Mouse (Mus musculus) limb, embryonic 11.5 days (tissue): ENCODE results near the gene Ipo9. TPM values are rescaled to one million over a fixed set of nuclear protein-coding genes. Genes with fewer than 3 reads are reported as not detected.
"Not testable (repeated sequence)": the region's sequence is repeated elsewhere in the genome, so short reads cannot be mapped to it uniquely, and the experiment has no call there.

Experiments
- ATAC-seq: fragments of 200-750 bp; cut with Nextera tagmentation; 2 replicates; pipeline ENCODE4 v1.8.0; 2017; ENCODE audit warnings: low read depth; ENCODE audit not compliant: insufficient number of reproducible peaks, low FRiP score, low TSS enrichment
- DNase-seq: peaks from one replicate; pipeline ENCODE4 v3.0.0-alpha.2; 2015; ENCODE audit warnings: low spot score
- H3K27ac ChIP-seq: fragments of 300-500 bp; sonication (generic); replicated peaks from 2 replicates; pipeline ENCODE4 v1.5.1; 2014; ENCODE audit warnings: low read depth, mild to moderate bottlenecking, low read length
- H3K27me3 ChIP-seq: fragments of 300-500 bp; sonication (generic); 2 replicates; pipeline ENCODE4 v1.6.1; 2014; ENCODE audit warnings: mild to moderate bottlenecking, low read length, mixed read lengths; ENCODE audit not compliant: control insufficient read depth, insufficient read depth
- H3K36me3 ChIP-seq: fragments of 300-500 bp; sonication (generic); 2 replicates; pipeline ENCODE4 v1.6.1; 2014; ENCODE audit warnings: mild to moderate bottlenecking, low read length, moderate library complexity, mixed read lengths; ENCODE audit not compliant: control insufficient read depth, insufficient read depth
- H3K4me1 ChIP-seq: fragments of 300-500 bp; sonication (generic); 2 replicates; pipeline ENCODE4 v1.6.1; 2014; ENCODE audit warnings: low read length, mixed read lengths; ENCODE audit not compliant: control insufficient read depth, insufficient read depth
- H3K4me2 ChIP-seq: fragments of 300-500 bp; sonication (generic); 2 replicates; pipeline ENCODE4 v1.6.1; 2014; ENCODE audit warnings: low read depth, mild to moderate bottlenecking, moderate library complexity; ENCODE audit not compliant: severe bottlenecking
- H3K4me3 ChIP-seq: fragments of 300-500 bp; sonication (generic); 2 replicates; pipeline ENCODE4 v1.5.1; 2014; ENCODE audit warnings: low read depth, low read length
- H3K9ac ChIP-seq: fragments of 300-500 bp; sonication (generic); 2 replicates; pipeline ENCODE4 v1.6.1; 2014; ENCODE audit warnings: mild to moderate bottlenecking, low read length
- H3K9me3 ChIP-seq: fragments of 300-500 bp; sonication (generic); 2 replicates; pipeline ENCODE4 v1.6.1; 2016; ENCODE audit warnings: low read length; ENCODE audit not compliant: control insufficient read depth
- WGBS: fragments of 180-500 bp; shearing (Covaris S2); extraction: QIAGEN DNeasy Blood & Tissue Kit; methylation state at CpG from one replicate; pipeline ENCODE4 v1.1.7; 2014; 5-methylcytosine and 5-hydroxymethylcytosine counted together
- polyA plus RNA-seq: library from polyadenylated mRNA; unstranded; fragments of >200 nt; fragmentation: Nextera tagmentation; extraction: Ambion mirVana; gene quantifications from 2 replicates; pipeline ENCODE4 v1.2.1, GENCODE M21; 2014

Gene Ipo9
- polyA plus RNA-seq, 1 experiment from 2014 or later: 191 TPM

GRCm38 (mm10) chr1:135384171-135384570 is 46.1 kb downstream of the Ipo9 start:
- 96% methylated on average over 5 of the region's 5 CpGs for WGBS
- H3K27me3 ChIP-seq: no peaks in the 10 kb centered on the region
- H3K9me3 ChIP-seq: no peaks in the 10 kb centered on the region
- ATAC-seq: no peak
- DNase-seq: no peak
- H3K4me3 ChIP-seq: no peak overlapping the region
- no peak overlapping the region for H3K4me2 ChIP-seq
- H3K4me1 ChIP-seq: no peaks in the 10 kb centered on the region
- H3K9ac ChIP-seq: no peak overlapping the region
- no peak overlapping the region for H3K27ac ChIP-seq
- peaks cover 26% of the 10 kb centered on the region for H3K36me3 ChIP-seq

DNA sequence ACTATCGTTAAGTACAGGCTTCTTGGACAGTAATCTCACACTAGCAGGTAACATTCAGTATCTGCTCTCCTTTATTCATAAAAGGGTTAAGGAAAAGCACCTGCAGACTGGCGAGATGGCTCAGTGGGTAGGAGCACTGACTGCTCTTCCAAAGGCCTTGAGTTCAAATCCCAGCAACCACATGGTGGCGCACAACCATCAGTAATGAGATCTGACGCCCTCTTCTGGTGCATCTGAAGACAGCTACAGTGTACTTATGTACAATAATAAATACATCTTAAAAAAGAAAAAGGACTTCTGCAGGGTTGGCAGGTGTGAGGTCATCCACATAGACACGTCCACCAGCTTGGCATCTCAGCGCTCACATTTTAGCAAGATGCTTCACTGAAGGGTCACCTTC is 48.7 kb downstream of the Ipo9 start:
- not testable (repeated sequence) for H3K4me3 ChIP-seq, H3K9me3 ChIP-seq, DNase-seq, ATAC-seq, H3K4me2 ChIP-seq, H3K9ac ChIP-seq, H3K4me1 ChIP-seq, H3K27ac ChIP-seq, H3K27me3 ChIP-seq
- 64% methylated on average over 6 of the region's 6 CpGs for WGBS
- peaks cover 11% of the 10 kb centered on the region; the same call in 1 of the 2 replicates for H3K36me3 ChIP-seq

GRCm38 (mm10) chr1:135380071-135380991 is 50.0 kb downstream of the Ipo9 start:
- DNase-seq: no peak
- WGBS: 79% methylated on average over 15 of the region's 15 CpGs
- Histone ChIP-seq H3K36me3 (peaks cover 10% of the 10 kb centered on the region; the same call in 1 of the 2 replicates), H3K9ac (no peak overlapping the region), H3K9me3 (no peaks in the 10 kb centered on the region), H3K27ac (no peak overlapping the region), H3K4me1 (peaks cover 2% of the 10 kb centered on the region; the same call in 1 of the 2 replicates), H3K27me3 (no peaks in the 10 kb centered on the region), H3K4me2 (no peak overlapping the region), H3K4me3 (no peak overlapping the region)
- no peak for ATAC-seq

DNA sequence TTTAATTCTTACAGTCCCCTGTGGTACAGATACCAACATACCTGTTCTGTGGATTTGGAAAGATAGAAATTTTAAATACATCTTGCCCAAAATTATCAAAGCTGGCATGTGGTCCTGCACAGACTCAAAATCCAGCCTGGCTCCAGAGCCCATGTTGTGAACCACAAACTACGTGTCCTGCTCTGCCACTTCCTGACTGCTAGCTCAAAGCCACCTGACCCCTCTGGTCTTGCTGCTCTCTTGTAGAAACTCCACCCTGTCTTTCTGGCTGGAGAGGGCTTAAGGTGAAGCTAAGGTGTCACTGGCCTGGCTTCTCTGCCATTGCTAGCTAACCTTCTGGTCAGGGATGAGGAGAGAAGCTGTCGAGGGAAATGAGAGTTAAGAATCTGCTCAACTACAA is 51.3 kb downstream of the Ipo9 start:
- WGBS: 64% methylated on average over 2 of the region's 2 CpGs
- Histone ChIP-seq H3K4me2 (no peak overlapping the region), H3K27me3 (no peaks in the 10 kb centered on the region), H3K27ac (no peak overlapping the region), H3K4me1 (peaks cover 9% of the 10 kb centered on the region), H3K9me3 (no peaks in the 10 kb centered on the region), H3K9ac (no peak overlapping the region), H3K36me3 (peaks cover 6% of the 10 kb centered on the region; the same call in 1 of the 2 replicates), H3K4me3 (no peak overlapping the region)
- no peak for ATAC-seq
- no peak for DNase-seq

DNA sequence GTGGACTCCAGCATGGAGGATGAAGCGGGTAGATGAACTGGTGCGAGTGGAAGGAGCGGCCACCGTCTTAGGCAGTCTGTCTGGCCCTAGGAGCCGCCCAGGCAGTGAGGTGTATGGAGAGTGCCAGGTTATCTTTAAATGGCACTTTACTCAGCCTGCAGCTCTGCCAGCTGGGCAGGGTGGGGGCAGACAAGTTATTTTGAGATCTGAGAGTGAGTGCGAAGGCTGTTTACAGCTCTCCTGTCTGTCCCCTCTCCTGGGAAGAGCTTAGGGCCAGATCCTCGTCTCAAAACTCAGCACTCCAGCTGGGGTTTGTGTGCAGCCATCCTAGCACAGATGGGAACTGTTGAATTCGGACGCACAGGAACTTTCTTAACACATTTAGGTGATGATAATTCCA is 51.7 kb downstream of the Ipo9 start:
- H3K4me1 ChIP-seq: peaks cover 12% of the 10 kb centered on the region
- ATAC-seq (no peak), DNase-seq (no peak)
- H3K4me3 ChIP-seq: no peak overlapping the region
- H3K4me2 ChIP-seq: no peak overlapping the region
- H3K9me3 ChIP-seq: no peaks in the 10 kb centered on the region
- H3K9ac ChIP-seq: no peak overlapping the region
- peaks cover 2% of the 10 kb centered on the region; the same call in 1 of the 2 replicates for H3K36me3 ChIP-seq
- WGBS: 62% methylated on average over 9 of the region's 9 CpGs
- H3K27ac ChIP-seq: no peak overlapping the region
- H3K27me3 ChIP-seq: no peaks in the 10 kb centered on the region

DNA sequence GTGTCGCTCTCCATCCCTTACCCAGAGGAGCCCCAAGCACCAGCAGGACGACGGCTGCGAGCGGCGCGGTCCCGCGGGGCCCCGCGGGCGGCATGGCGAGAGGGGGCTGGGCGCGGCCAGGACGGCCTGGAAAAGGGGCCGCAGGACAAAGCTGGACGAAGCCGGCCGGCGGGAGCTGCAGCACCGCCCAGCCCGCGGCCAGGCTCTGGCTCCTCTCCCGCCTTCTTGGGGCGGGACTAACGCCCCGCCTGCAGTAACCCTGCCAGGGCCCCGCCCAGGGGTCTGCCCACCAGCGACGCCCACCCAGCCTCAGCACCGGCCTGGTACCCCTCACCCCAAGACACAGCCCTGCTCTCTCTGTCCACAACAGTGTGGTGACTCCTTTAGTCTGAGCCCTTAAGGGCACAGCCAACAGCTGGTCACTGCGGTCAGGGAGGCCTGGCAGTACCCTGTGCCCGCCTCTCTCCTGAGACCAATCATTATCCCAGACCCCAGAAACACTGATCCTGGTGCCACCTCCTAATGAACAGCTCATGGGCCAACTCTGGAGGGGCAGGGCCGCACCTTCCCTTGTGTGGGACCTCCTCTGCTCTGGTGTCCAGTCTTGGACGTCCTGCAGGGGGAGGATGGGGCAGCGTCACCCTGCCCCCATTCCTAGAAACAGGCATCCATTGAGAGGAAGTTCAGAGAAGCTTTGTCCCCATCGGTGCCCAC is 55.3 kb downstream of the Ipo9 start, which contains the start of gene Shisa4:
Gene Shisa4 (minus strand): TSS at position 370 of the 714 bp plus-strand sequence.
- DNase-seq: peak; percentile 86
- Histone ChIP-seq H3K27ac (peak within 1 kb of the TSS; percentile 52; the same call in 1 of the 2 replicates), H3K4me2 (peak within 1 kb of the TSS; percentile 88), H3K36me3 (no peaks in the 10 kb centered on the region; the same call in 1 of the 2 replicates), H3K9me3 (no peaks in the 10 kb centered on the region), H3K4me3 (peak within 1 kb of the TSS; percentile 77), H3K9ac (peak within 1 kb of the TSS; percentile 89), H3K27me3 (no peaks in the 10 kb centered on the region), H3K4me1 (peaks cover 12% of the 10 kb centered on the region)
- WGBS: 3% methylated on average over 38 of the region's 38 CpGs
- peak; percentile 91 for ATAC-seq

GRCm38 (mm10) chr1:135374175-135374867 is 56.0 kb downstream of the Ipo9 start:
- 2% methylated on average over 19 of the region's 19 CpGs for WGBS
- no peaks in the 10 kb centered on the region; the same call in 1 of the 2 replicates for H3K36me3 ChIP-seq
- DNase-seq (peak; percentile 70), ATAC-seq (no peak)
- peak overlapping the region; percentile 89 for H3K9ac ChIP-seq
- no peaks in the 10 kb centered on the region for H3K9me3 ChIP-seq
- H3K27ac ChIP-seq: peak overlapping the region; percentile 52; the same call in 1 of the 2 replicates
- H3K4me2 ChIP-seq: peak overlapping the region; percentile 88
- peak overlapping the region; percentile 77 for H3K4me3 ChIP-seq
- H3K27me3 ChIP-seq: no peaks in the 10 kb centered on the region
- H3K4me1 ChIP-seq: peaks cover 12% of the 10 kb centered on the region
